Mouse (Mus musculus) cerebellum, adult 9-11 months (tissue): Measurements from ENCODE around the gene Ces1e.

Experiments used
- DNase-seq: peaks from one replicate; pipeline ENCODE4 v3.0.0; 2022

Ces1e gene

GRCm38 (mm10) chr8:93174554-93174953 lies 54.9 kb downstream of the Ces1e start:
- DNase-seq, result no peak

GRCm38 (mm10) chr8:93171846-93172590 lies 57.4 kb downstream of the Ces1e start:
- DNase-seq, result no peak

GRCm38 (mm10) chr8:93163363-93163762 lies 66.1 kb downstream of the Ces1e start:
- no peak for DNase-seq

GRCm38 (mm10) chr8:93151401-93151800 lies 78.0 kb downstream of the Ces1e start:
- DNase-seq, result no peak
